Comparison of ENCODE assay signal across 8 mouse cellular contexts in genomic region chrX:140456751-140457491, GRCm38 (mm10). TPM values are rescaled to one million over a fixed set of nuclear protein-coding genes. Genes with fewer than 3 reads are reported as not detected.
DNase-seq lines count a peak whose midpoint lies in the region; ATAC-seq and TF ChIP-seq lines count a peak whose summit lies in the region.

No protein-coding gene starts in this region.

- H3K9me3 ChIP-seq in kidney, embryonic 14.5 days (ENCODE audit: control insufficient read depth, low read length) = no peaks in the 10 kb centered on the region
- H3K9me3 ChIP-seq in ES-E14 (ENCODE audit: control insufficient read depth, insufficient read depth, low read depth, low read length) = no peaks in the 10 kb centered on the region
- no peaks in the 10 kb centered on the region for H3K9me3 ChIP-seq in embryonic facial prominence, embryonic 10.5 days

- H3K36me3 ChIP-seq in kidney, embryonic 14.5 days (ENCODE audit: control insufficient read depth, insufficient read depth, low read length) = no peaks in the 10 kb centered on the region
- no peaks in the 10 kb centered on the region for H3K36me3 ChIP-seq in ES-E14 (ENCODE audit: control insufficient read depth, insufficient read depth, low read length, poor library complexity, severe bottlenecking)
- no peaks in the 10 kb centered on the region for H3K36me3 ChIP-seq in embryonic facial prominence, embryonic 10.5 days (replicated peaks)

- H3K27me3 ChIP-seq in kidney, embryonic 14.5 days (ENCODE audit: control insufficient read depth, insufficient read depth, low read length) = no peaks in the 10 kb centered on the region
- H3K27me3 ChIP-seq in embryonic facial prominence, embryonic 10.5 days (replicated peaks; ENCODE audit: low read depth, poor library complexity, severe bottlenecking) = peaks cover 62% of the 10 kb centered on the region

- no peak overlapping the region for H3K27ac ChIP-seq in kidney, embryonic 14.5 days (ENCODE audit: low read depth, low read length)
- no peak overlapping the region for H3K27ac ChIP-seq in ES-E14 (ENCODE audit: insufficient read depth, low read depth, low read length, poor library complexity, severe bottlenecking)
- peak overlapping the region; percentile 84 for H3K27ac ChIP-seq in embryonic facial prominence, embryonic 10.5 days (replicated peaks)

- H3K9ac ChIP-seq in kidney, embryonic 14.5 days (ENCODE audit: low read depth, low read length) = peak overlapping the region; percentile 58; the same call in 1 of the 2 replicates
- H3K9ac ChIP-seq in ES-E14 (ENCODE audit: insufficient read depth, low read depth, low read length, poor library complexity, severe bottlenecking) = peak overlapping the region; percentile 87

- H3K4me3 ChIP-seq in kidney, embryonic 14.5 days (ENCODE audit: low read length) = peak overlapping the region; percentile 59
- peak overlapping the region; percentile 79 to 89 for H3K4me3 ChIP-seq in ES-E14 (ENCODE audit: insufficient read depth in 1 of 2, low read depth in 1 of 2, low read length in 2 of 2, poor library complexity in 1 of 2, severe bottlenecking in 1 of 2)
- peak overlapping the region; percentile 68 for H3K4me3 ChIP-seq in embryonic facial prominence, embryonic 10.5 days

- ATAC-seq in kidney, embryonic 14.5 days (ENCODE audit: low FRiP score, low TSS enrichment) = peak; percentile 73

- H3K4me2 ChIP-seq in kidney, embryonic 14.5 days (replicated peaks; ENCODE audit: low read depth, low read length) = peak overlapping the region; percentile 53

- H3K4me1 ChIP-seq in kidney, embryonic 14.5 days (ENCODE audit: control insufficient read depth, insufficient read depth, low read length) = no peaks in the 10 kb centered on the region
- H3K4me1 ChIP-seq in ES-E14 (ENCODE audit: control insufficient read depth in 2 of 2, insufficient read depth in 2 of 2, low read length in 2 of 2, poor library complexity in 1 of 2) = peaks cover 0 to 2% of the 10 kb centered on the region in 2 experiments; a peak in 1 of 4 replicates
- H3K4me1 ChIP-seq in embryonic facial prominence, embryonic 10.5 days = no peaks in the 10 kb centered on the region

- in situ Hi-C loops in ES-E14 (cut with MboI; ENCODE audit: low sequenced_read_pairs in 2 of 2, unreplicated experiment in 2 of 2) = no loop called here

- 26% methylated on average over 39 of the region's 39 CpGs for WGBS in kidney, embryonic 14.5 days
- 12% methylated on average over 39 of the region's 39 CpGs for WGBS in embryonic facial prominence, embryonic 10.5 days

- DNase-seq in kidney, adult 11 months = no peak
- no peak for DNase-seq in ES-E14 (ENCODE audit: low read depth, low spot score)
- peak; percentile 49 for DNase-seq in embryonic facial prominence, embryonic 10.5 days (ENCODE audit: low spot score)
- DNase-seq in heart, postnatal 4 days = peak; percentile 6
- peak; percentile 22 for DNase-seq in liver
- peak; percentile 40 for DNase-seq in neural tube, embryonic 10.5 days (ENCODE audit: extremely low spot score, low spot score)
- no peak for DNase-seq in gastrocnemius, postnatal 10 days

TF ChIP-seq in ES-E14, 5 proteins besides CTCF, POLR2A, EP300 and RAD21:
- no peak for TF ChIP-seq HCFC1 (IDR thresholded peaks at IDR 0.05; ENCODE audit: borderline replicate concordance, insufficient read depth, low read length)
- no peak for TF ChIP-seq CHD2 (IDR thresholded peaks at IDR 0.05; ENCODE audit: low read depth, low read length)
- TF ChIP-seq ZC3H11A (IDR thresholded peaks at IDR 0.05; ENCODE audit: borderline replicate concordance, low read depth, low read length) = no peak
- no peak for TF ChIP-seq MAFK (IDR thresholded peaks at IDR 0.05; ENCODE audit: insufficient read depth, low read depth, low read length)
- TF ChIP-seq ZNF384 (IDR thresholded peaks at IDR 0.05; ENCODE audit: low read depth, low read length) = no peak
TF ChIP-seq in ES-E14: peak in this region for 0.

RNA-seq across cellular contexts. Expression of gene Prps1, which starts 0.5 kb away (rescaled TPM):
- polyA plus RNA-seq in kidney, embryonic 14.5 days (2014; fragmentation: Nextera tagmentation; extraction: Ambion mirVana) = 47.4 and 58.2 TPM in 2 replicates
- total RNA-seq in ES-E14 (2012; rRNA removed) = 66.2 and 67.2 TPM in 2 replicates
- 89.6 TPM in 2 replicates for polyA plus RNA-seq in embryonic facial prominence, embryonic 10.5 days (2016; fragmentation: Nextera tagmentation; extraction: Ambion mirVana)
- total RNA-seq in heart, postnatal 4 days (2021) = 10 to 100 TPM; 29.9 to 31.2 TPM
- 10 to 100 TPM; 20.9 to 21.7 TPM for total RNA-seq in gastrocnemius, postnatal 10 days (2021)

Comparison
In these comparisons a context has a peak if more than half of its experiments do, and no peak if none do; other contexts are left out.
1. DNase-seq: peak in embryonic facial prominence, embryonic 10.5 days (single experiment), heart, postnatal 4 days (single experiment), liver (single experiment) and neural tube, embryonic 10.5 days (single experiment); none in kidney, adult 11 months (single experiment), ES-E14 (single experiment) and gastrocnemius, postnatal 10 days (single experiment).
2. Peak in every context shown above with its lines, with median percentiles within 50 percentile points of each other: H3K4me3 ChIP-seq.